Mouse (Mus musculus): ENCODE results near the gene Atp5b.
A peak's percentile ranks its signal among the peaks of the same experiment; 100 is the strongest.
"Not testable (repeated sequence)": the region's sequence is repeated elsewhere in the genome, so short reads cannot be mapped to it uniquely, and the experiment has no call there.

The Atp5b gene

GRCm38 (mm10) chr10:128082880-128083421, at the start of gene Atp5b:
TSS of gene Atp5b (plus strand) at chr10:128083273.
- DNase-seq (ENCODE audit: low read depth, low spot score): peak; percentile 100

- DNase-seq (ENCODE audit: low read depth, low spot score): no peak
Measured at GRCm38 (mm10) chr10:128036746-128037425, 46.2 kb upstream of the Atp5b start.

GRCm38 (mm10) chr10:128037921-128038320, 45.2 kb upstream of the Atp5b start:
- no peak for DNase-seq (ENCODE audit: low read depth, low spot score)

- no peak for DNase-seq (ENCODE audit: low read depth, low spot score)
Measured at GRCm38 (mm10) chr10:128039167-128039566, 43.9 kb upstream of the Atp5b start.

GRCm38 (mm10) chr10:128039858-128040257, 43.2 kb upstream of the Atp5b start:
- no peak for DNase-seq (ENCODE audit: low read depth, low spot score)

GRCm38 (mm10) chr10:128040293-128040692, 42.8 kb upstream of the Atp5b start:
- no peak for DNase-seq (ENCODE audit: low read depth, low spot score)

GRCm38 (mm10) chr10:128041636-128042035, 41.4 kb upstream of the Atp5b start:
- DNase-seq (ENCODE audit: low read depth, low spot score): no peak

- no peak for DNase-seq (ENCODE audit: low read depth, low spot score)
Measured at GRCm38 (mm10) chr10:128042466-128042865, 40.6 kb upstream of the Atp5b start.

- DNase-seq (ENCODE audit: low read depth, low spot score): no peak
Measured at GRCm38 (mm10) chr10:128043041-128043835, 39.8 kb upstream of the Atp5b start.

GRCm38 (mm10) chr10:128048157-128048556, 34.9 kb upstream of the Atp5b start:
- DNase-seq (ENCODE audit: low read depth, low spot score): no peak

GRCm38 (mm10) chr10:128049741-128050140, 33.3 kb upstream of the Atp5b start:
- DNase-seq (ENCODE audit: low read depth, low spot score): no peak

- no peak for DNase-seq (ENCODE audit: low read depth, low spot score)
Measured at GRCm38 (mm10) chr10:128050355-128050754, 32.7 kb upstream of the Atp5b start.

GRCm38 (mm10) chr10:128051589-128051988, 31.5 kb upstream of the Atp5b start:
- DNase-seq (ENCODE audit: low read depth, low spot score): no peak

- not testable (repeated sequence) for DNase-seq (ENCODE audit: low read depth, low spot score)
Measured at GRCm38 (mm10) chr10:128052136-128052535, 30.9 kb upstream of the Atp5b start.

- no peak for DNase-seq (ENCODE audit: low read depth, low spot score)
Measured at GRCm38 (mm10) chr10:128053001-128053400, 30.1 kb upstream of the Atp5b start.

GRCm38 (mm10) chr10:128058184-128058583, 24.9 kb upstream of the Atp5b start:
- DNase-seq (ENCODE audit: low read depth, low spot score): no peak

GRCm38 (mm10) chr10:128058601-128059151, 24.4 kb upstream of the Atp5b start, which contains the start of gene Ptges3:
TSS of gene Ptges3 (plus strand) at chr10:128058954.
- peak; percentile 93 for DNase-seq (ENCODE audit: low read depth, low spot score)

GRCm38 (mm10) chr10:128059207-128059981, 23.7 kb upstream of the Atp5b start:
- DNase-seq (ENCODE audit: low read depth, low spot score): no peak

GRCm38 (mm10) chr10:128061109-128061508, 22.0 kb upstream of the Atp5b start:
- DNase-seq (ENCODE audit: low read depth, low spot score): no peak

GRCm38 (mm10) chr10:128062221-128062989, 20.7 kb upstream of the Atp5b start:
- no peak for DNase-seq (ENCODE audit: low read depth, low spot score)

GRCm38 (mm10) chr10:128066072-128066471, 17.0 kb upstream of the Atp5b start:
- no peak for DNase-seq (ENCODE audit: low read depth, low spot score)
